In genomic region chr5:141698406-141698805, GRCm38 (mm10) we compare ENCODE assay signal across 14 mouse cellular contexts.
DNase-seq lines count a peak whose midpoint lies in the region; ATAC-seq lines count a peak whose summit lies in the region.
"Had no signal": no experiment of that assay in that cellular context is flagged by ENCODE, and none has a peak within 500 bp of the region (broad histone marks: within the 10 kb centered on the region; RNA-seq: fewer than 3 reads in every experiment).

No protein-coding gene starts in this region.

- H3K4me3 ChIP-seq in intestine, embryonic 15.5 days (replicated peaks): no peak overlapping the region

- no peaks in the 10 kb centered on the region for H3K36me3 ChIP-seq in intestine, embryonic 15.5 days

- H3K27ac ChIP-seq in intestine, embryonic 15.5 days: no peak overlapping the region
- H3K27ac ChIP-seq: macrophage had no signal

- peak; percentile 15 for DNase-seq in gastrocnemius, postnatal 14 days
- no peak for DNase-seq in gastrocnemius, adult 18-20 months (ENCODE audit: low spot score)
- DNase-seq in layer of hippocampus, adult 11-12 months (ENCODE audit: low spot score): peak; percentile 30
- DNase-seq in layer of hippocampus, postnatal 10 days (ENCODE audit: low spot score in 2 of 2): no peak
- peak; percentile 85 for DNase-seq in cerebellum, adult 8-10 months
- DNase-seq in layer of hippocampus, postnatal 25 days (ENCODE audit: extremely low spot score in 1 of 2, low spot score in 1 of 2): peak; percentile 6 to 8
- no peak for DNase-seq in kidney, adult 9 months
- DNase-seq: lung, adult 18-20 months; retina, postnatal 1 day; spleen, adult 18-20 months; thymus, postnatal 36 days had no signal

- intact Hi-C loops in gastrocnemius, postnatal 14 days (cut with DNase I; ENCODE audit: low total_unique reads): no loop called here

- no peaks in the 10 kb centered on the region for H3K9me3 ChIP-seq in intestine, embryonic 15.5 days

- no peaks in the 10 kb centered on the region for H3K27me3 ChIP-seq in intestine, embryonic 15.5 days (replicated peaks)

- 66% methylated on average over 3 of the region's 3 CpGs for WGBS in intestine, embryonic 15.5 days

- no peak overlapping the region for H3K9ac ChIP-seq in intestine, embryonic 15.5 days

- H3K4me2 ChIP-seq in intestine, embryonic 15.5 days (replicated peaks): no peak overlapping the region

- ATAC-seq in intestine, embryonic 15.5 days: no peak
- ATAC-seq: midbrain, embryonic 16.5 days had no signal

- H3K4me1 ChIP-seq in intestine, embryonic 15.5 days (replicated peaks): no peaks in the 10 kb centered on the region

Comparison
In these comparisons a context has a peak if more than half of its experiments do, and no peak if none do; other contexts are left out.
1. DNase-seq: peak in gastrocnemius, postnatal 14 days (single experiment), layer of hippocampus, adult 11-12 months (single experiment), cerebellum, adult 8-10 months (single experiment) and layer of hippocampus, postnatal 25 days (2 of 2); none in gastrocnemius, adult 18-20 months (single experiment), layer of hippocampus, postnatal 10 days (0 of 2) and kidney, adult 9 months (single experiment).